Mouse (Mus musculus): ENCODE measurements around the gene Zscan25. TPM values are rescaled to one million over a fixed set of nuclear protein-coding genes. Genes with fewer than 3 reads are reported as not detected.
"Not testable (repeated sequence)": the region's sequence is repeated elsewhere in the genome, so short reads cannot be mapped to it uniquely, and the experiment has no call there.

Zscan25 gene
- polyA plus RNA-seq, 1 experiment from 2014 or later = 0.43 TPM

DNA sequence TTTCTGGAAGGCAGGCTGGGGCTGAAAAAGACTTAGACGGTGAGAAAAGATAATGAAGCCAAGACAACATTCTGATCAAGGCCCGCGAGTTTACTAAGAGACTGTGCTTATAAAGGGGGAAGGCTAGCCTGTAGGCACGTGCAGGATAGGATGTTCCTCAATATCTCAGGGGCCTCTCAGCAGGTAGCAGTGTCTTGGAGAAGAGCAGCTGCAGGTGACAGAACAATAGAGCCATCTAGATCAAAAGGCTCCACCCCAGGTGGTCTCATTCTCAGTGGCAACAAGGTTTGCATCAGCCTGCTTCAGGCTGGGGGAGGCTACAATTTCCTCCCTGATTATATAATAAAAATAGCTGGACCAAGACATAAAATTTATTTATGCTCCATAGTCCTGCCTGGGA lies 21.5 kb downstream of the Zscan25 start:
- not testable (repeated sequence) for H3K27ac ChIP-seq (replicated peaks); H3K27me3 ChIP-seq; H3K4me3 ChIP-seq; H3K9ac ChIP-seq; ATAC-seq (ENCODE audit: low FRiP score, low read depth); H3K36me3 ChIP-seq; H3K4me1 ChIP-seq (replicated peaks); H3K9me3 ChIP-seq; H3K4me2 ChIP-seq
- WGBS = 66% methylated on average over 4 of the region's 4 CpGs

DNA sequence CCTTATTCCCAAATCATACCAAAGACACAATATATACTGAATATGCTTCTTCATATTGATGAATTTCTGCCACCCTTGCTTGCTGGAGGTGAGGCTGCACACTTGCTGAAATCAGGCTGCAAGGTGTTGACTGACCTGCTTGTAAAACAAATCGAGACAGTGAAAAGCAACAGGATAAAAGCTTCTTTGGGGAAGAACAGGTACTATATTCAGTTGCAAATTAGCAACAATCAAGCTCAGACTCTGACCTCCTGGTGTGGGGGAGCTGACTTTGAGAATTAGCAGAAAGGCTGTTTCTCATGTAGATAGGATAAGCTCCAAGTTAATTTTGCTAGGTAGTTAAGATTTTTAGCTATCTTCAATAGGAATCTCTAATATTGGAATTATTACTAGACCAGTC lies 22.1 kb downstream of the Zscan25 start:
- no peaks in the 10 kb centered on the region for H3K36me3 ChIP-seq
- WGBS = 70% methylated on average over 1 of the region's 1 CpGs
- H3K4me2 ChIP-seq = no peak overlapping the region
- no peak overlapping the region for H3K9ac ChIP-seq
- no peak for ATAC-seq (ENCODE audit: low FRiP score, low read depth)
- no peaks in the 10 kb centered on the region for H3K4me1 ChIP-seq (replicated peaks)
- H3K27me3 ChIP-seq = no peaks in the 10 kb centered on the region
- no peaks in the 10 kb centered on the region for H3K9me3 ChIP-seq
- H3K27ac ChIP-seq (replicated peaks) = no peak overlapping the region
- H3K4me3 ChIP-seq = no peak overlapping the region

DNA sequence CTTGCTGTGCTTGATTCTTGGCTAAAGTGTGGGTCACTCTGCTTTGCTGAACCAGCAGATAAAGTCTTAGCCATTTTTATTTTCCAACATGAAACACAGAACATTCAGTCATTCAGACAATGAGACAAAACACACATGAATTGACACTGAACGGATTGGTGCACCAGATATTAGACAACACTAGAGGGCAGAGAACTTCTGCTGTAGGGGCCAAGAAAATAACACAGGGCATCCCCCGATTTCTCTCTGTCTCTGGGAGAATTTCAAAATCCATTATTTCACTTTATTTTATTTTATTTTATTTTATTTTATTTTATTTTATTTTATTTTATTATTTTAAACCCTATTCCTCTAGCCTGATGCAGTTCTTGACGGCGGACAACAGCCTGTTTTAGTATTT lies 26.7 kb downstream of the Zscan25 start:
- WGBS = 92% methylated on average over 4 of the region's 4 CpGs
- H3K4me1 ChIP-seq (replicated peaks); H3K9ac ChIP-seq; H3K4me2 ChIP-seq; H3K27ac ChIP-seq (replicated peaks); H3K27me3 ChIP-seq; H3K36me3 ChIP-seq; H3K4me3 ChIP-seq; H3K9me3 ChIP-seq; ATAC-seq (ENCODE audit: low FRiP score, low read depth): not testable (repeated sequence)

DNA sequence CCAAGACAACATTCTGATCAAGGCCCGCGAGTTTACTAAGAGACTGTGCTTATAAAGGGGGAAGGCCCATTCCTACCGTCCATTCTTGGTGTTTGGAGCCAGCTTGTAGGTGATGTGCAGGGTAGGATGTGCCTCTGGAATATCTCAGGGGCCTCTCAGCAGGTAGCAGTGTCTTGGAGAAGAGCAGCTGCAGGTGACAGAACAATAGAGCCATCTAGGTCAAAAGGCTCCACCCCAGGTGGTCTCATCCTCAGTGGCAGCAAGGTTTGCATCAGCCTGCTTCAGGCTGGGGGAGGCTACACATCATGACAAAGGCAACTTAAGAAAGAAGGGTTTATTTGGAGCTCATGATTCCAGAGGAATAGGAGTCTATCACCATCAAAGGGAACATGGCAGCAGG lies 27.5 kb downstream of the Zscan25 start:
- not testable (repeated sequence) for ATAC-seq (ENCODE audit: low FRiP score, low read depth)

DNA sequence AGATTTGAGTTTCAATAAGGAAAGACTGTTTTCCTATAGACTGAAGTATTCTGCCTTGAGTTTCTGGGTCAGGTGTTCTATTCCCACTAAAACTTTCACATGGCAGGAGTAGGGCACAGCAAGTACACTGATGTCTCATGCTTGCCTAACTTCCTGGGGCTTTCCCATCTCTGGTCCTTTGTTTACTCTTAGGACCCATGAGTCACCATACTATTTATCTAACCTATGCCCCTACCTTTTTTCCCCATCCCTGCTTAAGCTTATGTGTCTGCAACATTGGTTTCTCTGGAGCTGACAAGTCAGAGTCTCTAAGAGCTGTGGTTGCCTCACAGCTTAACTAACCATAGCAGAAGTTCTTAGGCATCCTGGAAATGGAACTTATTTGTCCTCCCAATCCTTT lies 33.5 kb downstream of the Zscan25 start:
- H3K27me3 ChIP-seq = no peaks in the 10 kb centered on the region
- no peaks in the 10 kb centered on the region for H3K4me1 ChIP-seq (replicated peaks)
- no peak overlapping the region for H3K27ac ChIP-seq (replicated peaks)
- no peak overlapping the region for H3K9ac ChIP-seq
- no peak overlapping the region for H3K4me2 ChIP-seq
- no peak for ATAC-seq (ENCODE audit: low FRiP score, low read depth)
- no peaks in the 10 kb centered on the region for H3K9me3 ChIP-seq
- no peaks in the 10 kb centered on the region for H3K36me3 ChIP-seq
- no peak overlapping the region for H3K4me3 ChIP-seq

More for the DNA sequence above, 27.5 kb downstream of the Zscan25 start:
- 76% methylated on average over 3 of the region's 3 CpGs for WGBS
- not testable (repeated sequence) for H3K4me2 ChIP-seq; H3K9ac ChIP-seq; H3K27me3 ChIP-seq; H3K4me3 ChIP-seq; H3K9me3 ChIP-seq; H3K27ac ChIP-seq (replicated peaks); H3K4me1 ChIP-seq (replicated peaks); H3K36me3 ChIP-seq

DNA sequence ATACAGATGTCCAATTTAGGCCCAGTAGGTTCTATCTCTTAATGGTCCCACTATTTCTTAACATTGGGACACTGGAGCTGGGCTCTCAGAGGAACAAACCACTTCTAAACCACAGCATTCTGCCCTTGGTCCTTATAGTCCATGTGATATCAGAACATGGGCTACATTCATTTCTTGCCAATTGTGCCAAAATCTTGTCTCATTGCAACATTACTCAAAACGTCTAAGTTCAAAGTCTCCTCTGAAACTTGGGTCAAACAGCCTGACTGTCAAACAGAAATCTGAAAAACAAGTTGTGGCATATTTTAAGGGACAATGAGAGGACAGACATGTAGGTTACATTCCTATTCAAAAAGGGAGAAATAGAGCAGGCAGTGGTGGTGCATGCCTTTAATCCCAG lies 36.8 kb downstream of the Zscan25 start:
- H3K27ac ChIP-seq (replicated peaks) = no peak overlapping the region
- H3K36me3 ChIP-seq = no peaks in the 10 kb centered on the region
- H3K4me2 ChIP-seq = no peak overlapping the region
- no peaks in the 10 kb centered on the region for H3K4me1 ChIP-seq (replicated peaks)
- peaks cover 2% of the 10 kb centered on the region; the same call in 1 of the 2 replicates for H3K9me3 ChIP-seq
- H3K4me3 ChIP-seq = no peak overlapping the region
- no peaks in the 10 kb centered on the region for H3K27me3 ChIP-seq
- no peak for ATAC-seq (ENCODE audit: low FRiP score, low read depth)
- 88% methylated on average over 1 of the region's 1 CpGs for WGBS
- H3K9ac ChIP-seq = no peak overlapping the region

DNA sequence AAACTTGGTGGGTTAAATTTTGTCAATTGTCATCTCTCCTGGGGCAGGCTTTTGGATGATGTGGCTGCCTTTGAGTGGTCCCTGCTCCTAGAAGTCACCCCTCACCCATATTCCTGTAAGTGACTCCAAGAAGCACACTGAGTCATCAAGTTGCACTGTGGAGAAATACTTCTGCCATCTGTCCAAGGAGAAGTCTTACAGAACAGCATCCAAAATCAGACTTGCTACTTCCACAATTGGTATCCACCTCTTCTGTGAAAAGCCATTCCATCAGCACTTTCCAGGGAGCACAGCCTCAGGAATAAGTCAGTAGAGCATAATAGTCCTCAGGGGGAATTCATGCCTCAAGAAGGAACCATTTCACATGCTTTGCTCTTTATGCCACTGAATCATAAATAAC lies 58.5 kb downstream of the Zscan25 start:
- ATAC-seq (ENCODE audit: low FRiP score, low read depth); H3K27me3 ChIP-seq; H3K9ac ChIP-seq; H3K4me2 ChIP-seq; H3K36me3 ChIP-seq; H3K4me3 ChIP-seq; H3K9me3 ChIP-seq; H3K27ac ChIP-seq (replicated peaks); H3K4me1 ChIP-seq (replicated peaks): not testable (repeated sequence)

Other genes starting within 250 kb of the Zscan25 start
- not detected in 2 replicates for gene Gm4871, start 247.7 kb upstream of the Zscan25 start, polyA plus RNA-seq (2015; fragmentation: Nextera tagmentation; extraction: Ambion mirVana)
- gene 1700018F24Rik, start 237.5 kb upstream of the Zscan25 start, polyA plus RNA-seq (2015; fragmentation: Nextera tagmentation; extraction: Ambion mirVana) = not detected in 2 replicates
- 234 and 236 TPM in 2 replicates for gene Arpc1a, start 196.7 kb upstream of the Zscan25 start, polyA plus RNA-seq (2015; fragmentation: Nextera tagmentation; extraction: Ambion mirVana)
- gene Kpna7, start 196.5 kb upstream of the Zscan25 start, polyA plus RNA-seq (2015; fragmentation: Nextera tagmentation; extraction: Ambion mirVana) = not detected in 2 replicates
- 73.2 and 88.7 TPM in 2 replicates for gene Arpc1b, start 166.3 kb upstream of the Zscan25 start, polyA plus RNA-seq (2015; fragmentation: Nextera tagmentation; extraction: Ambion mirVana)
- 114 and 122 TPM in 2 replicates for gene Pdap1, start 140.3 kb upstream of the Zscan25 start, polyA plus RNA-seq (2015; fragmentation: Nextera tagmentation; extraction: Ambion mirVana)
- gene Bud31, start 140.1 kb upstream of the Zscan25 start, polyA plus RNA-seq (2015; fragmentation: Nextera tagmentation; extraction: Ambion mirVana) = 172 and 186 TPM in 2 replicates
- 19.7 and 22.4 TPM in 2 replicates for gene Ptcd1, start 113.4 kb upstream of the Zscan25 start, polyA plus RNA-seq (2015; fragmentation: Nextera tagmentation; extraction: Ambion mirVana)
- 47.3 and 49.7 TPM in 2 replicates for gene Cpsf4, start 113.3 kb upstream of the Zscan25 start, polyA plus RNA-seq (2015; fragmentation: Nextera tagmentation; extraction: Ambion mirVana)
- 716 and 780 TPM in 2 replicates for gene Atp5j2, start 88.4 kb upstream of the Zscan25 start, polyA plus RNA-seq (2015; fragmentation: Nextera tagmentation; extraction: Ambion mirVana)
- 13.1 and 14.4 TPM in 2 replicates for gene Zkscan14, start 78.6 kb upstream of the Zscan25 start, polyA plus RNA-seq (2015; fragmentation: Nextera tagmentation; extraction: Ambion mirVana)
- gene Zkscan5, start 75.9 kb upstream of the Zscan25 start, polyA plus RNA-seq (2015; fragmentation: Nextera tagmentation; extraction: Ambion mirVana) = 13.8 and 15.3 TPM in 2 replicates
- gene Zfp655, start 48.8 kb upstream of the Zscan25 start, polyA plus RNA-seq (2015; fragmentation: Nextera tagmentation; extraction: Ambion mirVana) = 29.0 and 31.6 TPM in 2 replicates
- gene Cyp3a57, start 64.8 kb downstream of the Zscan25 start, polyA plus RNA-seq (2015; fragmentation: Nextera tagmentation; extraction: Ambion mirVana) = not detected in 2 replicates
- gene Cyp3a16, start 189.2 kb downstream of the Zscan25 start, polyA plus RNA-seq (2015; fragmentation: Nextera tagmentation; extraction: Ambion mirVana) = not detected in 2 replicates